Mouse (Mus musculus) MEL-GATA-1-ER (cell line): Measurements from ENCODE around the gene Smco4.
"Not testable (repeated sequence)": the region's sequence is repeated elsewhere in the genome, so short reads cannot be mapped to it uniquely, and the experiment has no call there.

Experiments used
- DNase-seq: peaks from one replicate; pipeline ENCODE4 v3.0.0-alpha.2; 2012; ENCODE audit warnings: low read depth; ENCODE audit errors: extremely low read depth

Smco4 gene

DNA sequence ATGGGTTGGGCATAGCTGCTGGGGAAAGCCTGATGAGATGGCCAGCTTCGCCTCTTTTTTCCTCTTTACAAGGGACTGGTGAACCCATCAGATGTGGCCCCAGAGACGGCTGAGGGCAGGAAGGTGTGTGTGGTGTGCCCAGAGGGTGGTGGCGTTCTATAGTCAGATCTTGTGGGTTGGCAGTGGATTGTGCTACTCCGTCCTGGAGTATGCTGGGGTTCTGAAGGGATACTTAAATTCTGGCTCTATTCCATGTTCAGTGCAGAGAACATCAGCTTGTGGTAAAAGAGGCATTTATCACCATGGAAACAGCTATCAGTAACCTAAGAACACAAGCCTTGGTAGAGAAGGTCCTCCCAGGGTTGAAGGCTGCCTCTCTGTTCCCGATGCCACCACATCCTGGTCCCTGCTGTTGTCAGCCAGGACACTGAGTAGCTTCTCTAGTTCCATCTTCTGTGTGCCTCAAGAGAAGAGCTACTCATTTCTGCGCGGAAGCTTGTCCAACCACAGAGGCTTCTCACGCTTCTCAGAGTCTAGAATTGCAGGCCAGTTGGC lies 45.8 kb downstream of the Smco4 start:
- no peak for DNase-seq

DNA sequence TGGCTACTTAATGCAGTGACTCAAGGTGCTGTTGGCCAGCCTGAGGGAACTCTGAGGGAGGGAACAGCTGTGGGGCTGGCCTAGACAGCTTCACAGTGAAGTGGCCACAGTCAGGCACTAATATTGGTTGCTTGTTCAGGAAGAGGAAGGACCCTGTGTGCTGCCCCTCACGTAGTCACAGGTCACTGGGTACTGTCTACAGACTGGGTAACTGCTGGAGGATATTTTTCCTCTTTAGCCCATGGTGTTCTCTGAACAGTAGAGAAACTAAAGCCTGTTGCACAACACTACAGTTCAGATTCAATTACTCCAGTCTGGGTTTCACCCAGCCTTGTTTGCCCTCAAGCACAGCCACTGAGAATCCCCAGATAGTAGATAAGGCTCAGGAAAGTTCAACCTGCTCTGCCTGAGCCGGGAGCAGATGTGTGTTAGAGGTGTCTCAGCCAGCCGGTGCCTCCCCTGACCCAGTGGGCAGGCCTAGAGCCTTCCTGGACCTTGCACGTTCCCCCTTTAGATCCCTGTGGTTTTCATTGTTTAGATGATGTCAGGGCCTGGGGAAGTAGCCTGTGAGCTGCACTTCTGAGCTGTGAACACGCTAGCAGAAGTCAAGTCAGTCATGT lies 48.6 kb downstream of the Smco4 start:
- DNase-seq: no peak

DNA sequence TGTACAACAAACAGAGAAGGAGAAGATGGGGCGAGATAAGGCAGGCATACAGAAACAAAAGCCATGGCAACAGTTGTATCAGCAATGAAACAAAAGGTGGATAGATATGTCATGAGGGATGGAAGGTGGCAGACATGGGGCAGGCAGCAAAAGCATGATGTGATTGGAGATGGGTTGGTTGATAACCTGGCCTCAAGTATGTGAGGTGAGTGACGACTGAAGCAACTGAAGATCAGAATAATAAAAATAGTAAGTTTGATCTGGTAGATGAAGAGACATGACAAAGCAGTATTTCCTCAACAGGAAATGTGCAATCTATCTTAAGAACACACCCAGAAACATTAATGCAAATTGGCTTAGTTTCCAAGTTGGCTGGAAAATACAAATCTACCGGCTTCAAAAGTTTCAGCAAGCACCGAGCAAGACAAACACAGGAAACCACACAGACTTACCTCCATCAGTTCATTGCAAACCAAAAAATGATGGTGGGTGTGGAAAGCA lies 57.3 kb downstream of the Smco4 start:
- DNase-seq: no peak

DNA sequence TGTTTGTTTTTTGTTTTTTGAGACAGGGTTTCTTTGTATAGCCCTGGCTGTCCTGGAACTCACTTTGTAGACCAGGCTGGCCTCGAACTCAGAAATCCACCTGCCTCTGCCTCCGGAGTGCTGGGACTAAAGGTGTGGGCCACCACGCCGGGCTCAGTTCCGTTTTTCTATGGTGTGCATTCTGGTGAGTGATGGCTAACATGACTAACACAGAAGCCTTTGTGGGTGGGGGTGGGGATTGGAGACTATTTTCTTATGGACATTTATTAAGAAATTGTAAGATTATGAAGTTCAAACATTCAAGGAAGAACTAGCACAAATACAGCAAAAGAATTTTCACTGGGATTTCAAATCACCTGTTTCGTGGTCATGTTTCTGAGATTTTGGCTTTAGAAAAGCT lies 57.8 kb downstream of the Smco4 start:
- DNase-seq: not testable (repeated sequence)

DNA sequence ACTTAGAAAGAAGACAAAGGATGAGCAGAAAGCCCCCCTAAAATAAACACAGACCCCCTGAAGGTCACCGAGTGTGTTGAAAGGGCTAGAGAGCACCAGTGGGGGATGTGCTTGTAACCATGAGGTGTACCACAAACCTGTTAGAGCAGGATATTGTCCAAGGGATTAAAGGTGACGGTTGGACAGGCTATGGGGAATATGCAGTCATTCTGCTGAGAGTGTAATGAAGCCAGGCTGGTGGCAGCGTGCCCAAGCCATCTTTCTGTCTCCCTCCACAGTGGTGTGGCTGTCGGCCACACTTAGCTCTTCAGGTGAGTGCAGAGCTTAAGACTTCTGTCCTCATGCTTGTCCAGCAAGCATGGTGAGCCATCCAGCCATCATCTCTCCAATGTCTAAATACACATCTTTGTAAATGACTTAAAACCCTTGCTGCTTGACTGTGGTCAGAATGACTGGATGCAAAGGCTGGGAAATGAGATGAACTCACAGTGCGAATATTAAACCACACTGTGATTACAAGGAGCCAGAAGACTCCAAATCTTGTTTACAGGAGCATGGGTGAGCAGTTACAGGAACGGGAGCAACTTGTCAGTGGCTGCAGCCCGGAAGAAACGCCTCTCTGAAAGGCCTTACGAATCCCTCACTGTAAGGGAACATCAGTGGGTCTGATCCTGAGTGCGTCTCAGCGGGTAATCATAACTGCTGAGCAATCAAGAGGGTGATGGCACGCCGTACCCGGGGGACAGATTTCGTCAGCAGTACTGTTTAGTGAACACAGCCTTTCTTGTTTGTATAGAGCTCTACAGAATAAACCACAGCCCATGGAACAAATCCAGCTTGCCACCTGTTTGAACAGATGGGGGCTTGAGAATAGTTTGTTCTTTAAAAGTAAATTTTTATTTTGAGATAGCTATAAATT lies 59.0 kb downstream of the Smco4 start:
- DNase-seq: no peak

GRCm38 (mm10) chr9:15553322-15553721 lies 60.1 kb downstream of the Smco4 start:
- DNase-seq: no peak

GRCm38 (mm10) chr9:15560451-15560850 lies 67.2 kb downstream of the Smco4 start:
- no peak for DNase-seq

- no peak for DNase-seq
These were observed 69.1 kb downstream of the Smco4 start for GRCm38 (mm10) chr9:15562353-15562752.

DNA sequence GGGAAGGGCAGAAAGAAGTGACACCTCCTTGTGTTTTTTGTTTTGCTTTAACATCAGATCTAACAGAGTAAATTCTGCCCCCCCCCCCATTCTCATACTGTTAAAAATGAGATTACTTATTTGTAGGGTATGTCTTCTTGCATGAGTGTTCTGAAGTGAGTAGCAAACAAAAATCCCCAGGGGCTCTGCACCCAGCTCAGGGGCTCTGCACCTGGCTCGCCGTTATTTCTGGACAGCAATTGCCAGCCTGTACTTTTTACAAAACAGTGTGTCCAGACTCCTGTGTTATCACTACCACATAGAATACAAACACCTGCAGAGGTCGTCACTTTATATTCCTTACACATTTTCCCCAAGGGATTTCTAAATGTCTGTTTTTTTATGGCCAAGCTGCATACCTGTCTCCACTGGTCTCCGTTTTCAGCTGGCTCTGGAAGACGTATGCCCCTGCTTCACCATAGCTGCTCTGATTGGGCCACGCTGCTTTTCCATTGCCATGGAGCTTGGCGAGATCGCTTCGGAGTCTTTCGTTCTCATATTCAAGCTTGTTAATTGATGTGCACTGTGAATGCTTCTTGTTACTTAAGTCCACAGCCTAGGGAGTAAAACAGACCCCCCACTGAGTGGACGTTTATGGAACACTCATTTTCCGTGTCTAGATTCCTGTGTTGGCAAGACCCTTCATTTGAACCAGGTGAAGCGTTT lies 81.7 kb downstream of the Smco4 start:
- no peak for DNase-seq

DNA sequence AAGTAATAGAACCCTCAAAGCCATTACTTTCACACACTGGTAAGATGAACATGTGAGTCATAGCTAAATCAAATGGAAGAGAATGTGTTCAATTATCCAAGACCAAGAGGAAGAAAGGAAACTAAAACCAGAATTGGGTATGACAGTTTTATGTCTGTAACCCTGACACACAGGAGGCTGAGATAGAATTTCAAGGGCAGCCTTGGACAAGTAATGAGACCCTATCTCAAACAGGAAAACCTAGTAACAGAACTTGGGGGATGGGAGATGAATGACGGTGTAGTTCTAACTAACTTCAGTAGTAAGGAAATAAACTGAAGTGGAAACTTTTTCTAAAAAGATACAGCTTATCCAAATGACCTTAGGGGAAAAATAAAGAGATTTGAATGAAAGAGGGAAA lies 85.2 kb downstream of the Smco4 start:
- DNase-seq: no peak

GRCm38 (mm10) chr9:15578946-15579345 lies 85.7 kb downstream of the Smco4 start:
- no peak for DNase-seq

GRCm38 (mm10) chr9:15580176-15580575 lies 86.9 kb downstream of the Smco4 start:
- DNase-seq: no peak

GRCm38 (mm10) chr9:15582026-15582425 lies 88.8 kb downstream of the Smco4 start:
- no peak for DNase-seq

- no peak for DNase-seq
These were observed 91.0 kb downstream of the Smco4 start for GRCm38 (mm10) chr9:15584209-15584608.

- DNase-seq: no peak
These were observed 92.7 kb downstream of the Smco4 start for GRCm38 (mm10) chr9:15585956-15586355.

DNA sequence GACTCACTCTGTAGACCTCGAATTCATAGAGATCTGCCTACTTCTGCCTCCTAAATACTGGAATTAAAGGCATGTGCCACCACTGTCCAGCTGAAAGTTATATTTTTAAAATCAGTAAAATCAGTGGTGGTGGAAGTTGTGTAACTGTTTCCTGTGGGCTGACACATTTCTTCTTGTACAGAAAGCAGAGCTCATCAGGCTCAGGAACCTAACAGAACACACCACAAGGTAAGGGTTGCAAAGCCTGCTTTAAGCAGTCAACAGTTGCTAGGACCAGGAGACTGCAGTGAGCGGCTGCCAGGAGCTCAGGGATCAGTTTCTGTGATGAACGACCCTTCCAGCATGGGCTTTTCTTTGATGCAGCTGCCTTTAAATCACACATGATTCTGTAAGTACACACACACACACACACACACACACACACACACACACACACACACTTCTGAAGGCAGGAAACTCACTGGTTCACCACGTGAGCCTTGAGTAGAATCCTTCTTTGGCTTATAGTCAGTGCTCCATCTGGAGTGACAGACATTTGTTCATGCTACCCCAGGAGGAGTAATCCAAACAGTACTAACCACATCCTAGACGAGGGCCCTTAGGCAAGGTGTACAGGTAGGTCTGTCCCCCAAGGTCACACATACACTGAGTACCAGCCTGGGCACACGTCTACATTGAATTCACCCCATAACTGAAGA lies 94.1 kb downstream of the Smco4 start:
- no peak for DNase-seq

DNA sequence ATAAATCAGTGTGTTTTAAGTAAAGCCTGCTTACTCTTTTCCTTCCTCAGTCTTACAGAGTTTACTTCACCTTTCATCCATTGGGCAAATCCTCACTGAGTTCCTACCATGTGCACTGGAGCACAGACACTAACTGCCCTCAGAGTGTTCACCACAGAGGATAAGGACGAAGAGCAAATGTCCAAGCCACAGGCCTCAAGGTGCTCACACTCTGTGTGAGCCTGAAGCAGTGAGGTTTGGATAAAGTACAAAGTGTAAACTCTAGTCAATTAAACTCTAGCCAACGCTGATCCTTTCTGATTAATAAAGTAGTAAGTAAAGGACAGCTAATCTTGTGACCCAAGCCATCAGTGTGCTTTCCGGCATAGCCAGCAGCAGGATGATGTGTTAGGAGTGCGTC lies 100.9 kb downstream of the Smco4 start:
- no peak for DNase-seq
